Mouse (Mus musculus): Measurements from ENCODE around the gene Gpx6. TPM values are rescaled to one million over a fixed set of nuclear protein-coding genes. Genes with fewer than 3 reads are reported as not detected.

The Gpx6 gene
- total RNA-seq, 1 experiment: 2.1 TPM

DNA sequence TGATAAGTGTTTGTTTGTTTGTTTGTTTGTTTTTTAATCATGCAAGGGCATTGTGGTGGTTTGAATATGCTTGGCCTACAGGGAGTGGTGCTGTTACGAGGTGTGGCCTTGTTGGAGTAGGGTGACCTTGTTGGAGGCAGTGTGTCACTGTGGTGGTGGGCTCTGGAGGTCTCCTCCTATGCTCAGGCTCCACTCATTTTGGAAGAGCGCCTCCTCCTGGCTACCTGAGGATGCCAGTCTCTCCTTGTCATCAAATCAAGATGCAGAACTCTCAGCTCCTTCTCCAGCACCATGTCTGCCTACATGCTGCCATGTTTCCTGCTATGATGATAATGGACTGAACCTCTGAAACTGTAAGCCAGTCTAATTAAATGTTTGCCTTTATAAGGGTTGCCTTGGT lies 46.2 kb upstream of the Gpx6 start:
- no peak for TF ChIP-seq MAFK (IDR thresholded peaks at IDR 0.05; ENCODE audit: insufficient read depth, low read depth, low read length)
- TF ChIP-seq ZC3H11A (IDR thresholded peaks at IDR 0.05; ENCODE audit: borderline replicate concordance, low read depth, low read length): no peak
- TF ChIP-seq CHD2 (IDR thresholded peaks at IDR 0.05; ENCODE audit: low read depth, low read length): no peak
- TF ChIP-seq HCFC1 (IDR thresholded peaks at IDR 0.05; ENCODE audit: borderline replicate concordance, insufficient read depth, low read length): no peak
- TF ChIP-seq ZNF384 (IDR thresholded peaks at IDR 0.05; ENCODE audit: low read depth, low read length): no peak
- Histone ChIP-seq H3K36me3 (ENCODE audit: control insufficient read depth, insufficient read depth, low read length, poor library complexity, severe bottlenecking) (no peaks in the 10 kb centered on the region), H3K9me3 (ENCODE audit: control insufficient read depth, insufficient read depth, low read depth, low read length) (no peaks in the 10 kb centered on the region), H3K27ac (ENCODE audit: insufficient read depth, low read depth, low read length, poor library complexity, severe bottlenecking) (no peak overlapping the region), H3K9ac (ENCODE audit: insufficient read depth, low read depth, low read length, poor library complexity, severe bottlenecking) (no peak overlapping the region), H3K4me3 (ENCODE audit: insufficient read depth in 1 of 2, low read depth in 1 of 2, low read length in 2 of 2, poor library complexity in 1 of 2, severe bottlenecking in 1 of 2) (no peak overlapping the region), H3K4me1 (ENCODE audit: control insufficient read depth in 2 of 2, insufficient read depth in 2 of 2, low read length in 2 of 2, poor library complexity in 1 of 2) (peaks cover 0 to 2% of the 10 kb centered on the region in 2 experiments; a peak in 1 of 4 replicates)
- in situ Hi-C loops (cut with MboI; ENCODE audit: low sequenced_read_pairs in 2 of 2, unreplicated experiment in 2 of 2): loop anchor here in 1 of 2 experiments (25.0 kb wide), 2 partner anchors 672 to 747 kb away; partner anchors contain the start of genes Prss16 and Zfp184
- DNase-seq (ENCODE audit: low read depth, low spot score): no peak

DNA sequence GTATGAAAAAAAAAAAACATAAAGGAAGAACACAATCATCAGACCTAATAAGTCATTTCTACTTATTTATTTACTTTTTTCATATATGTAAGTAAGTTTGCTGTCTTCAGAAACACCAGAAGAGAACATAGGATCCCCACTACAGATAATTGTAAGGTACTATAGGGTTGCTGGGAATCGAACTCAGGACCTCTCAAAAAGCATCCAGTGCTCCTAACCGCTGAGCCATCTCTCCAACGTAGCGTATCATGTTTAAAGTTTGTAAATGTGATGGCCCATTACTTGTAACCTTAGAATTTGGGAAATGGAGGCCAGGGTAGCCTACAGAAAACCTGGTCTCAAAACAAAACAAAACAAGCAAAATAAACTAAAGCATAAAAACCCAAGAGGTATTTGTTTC lies 44.4 kb upstream of the Gpx6 start:
- TF ChIP-seq MAFK (IDR thresholded peaks at IDR 0.05; ENCODE audit: insufficient read depth, low read depth, low read length) (0 out of 2 replicates have a peak, but pooled peaks have one; percentile 23), ZC3H11A (IDR thresholded peaks at IDR 0.05; ENCODE audit: borderline replicate concordance, low read depth, low read length) (no peak)
- peaks cover 0 to 2% of the 10 kb centered on the region in 2 experiments; a peak in 1 of 4 replicates for H3K4me1 ChIP-seq (ENCODE audit: control insufficient read depth in 2 of 2, insufficient read depth in 2 of 2, low read length in 2 of 2, poor library complexity in 1 of 2)
- no peaks in the 10 kb centered on the region for H3K9me3 ChIP-seq (ENCODE audit: control insufficient read depth, insufficient read depth, low read depth, low read length)
- in situ Hi-C loops (cut with MboI; ENCODE audit: low sequenced_read_pairs in 2 of 2, unreplicated experiment in 2 of 2): loop anchor here in 1 of 2 experiments (25.0 kb wide), 2 partner anchors 670 to 745 kb away; partner anchors contain the start of genes Prss16 and Zfp184
- no peak overlapping the region; the same call in 1 of the 2 replicates for H3K9ac ChIP-seq (ENCODE audit: insufficient read depth, low read depth, low read length, poor library complexity, severe bottlenecking)
- peak overlapping the region; percentile 17 to 55 for H3K4me3 ChIP-seq (ENCODE audit: insufficient read depth in 1 of 2, low read depth in 1 of 2, low read length in 2 of 2, poor library complexity in 1 of 2, severe bottlenecking in 1 of 2)
- no peak for DNase-seq (ENCODE audit: low read depth, low spot score)
- no peak overlapping the region; the same call in 1 of the 2 replicates for H3K27ac ChIP-seq (ENCODE audit: insufficient read depth, low read depth, low read length, poor library complexity, severe bottlenecking)
- no peaks in the 10 kb centered on the region for H3K36me3 ChIP-seq (ENCODE audit: control insufficient read depth, insufficient read depth, low read length, poor library complexity, severe bottlenecking)

DNA sequence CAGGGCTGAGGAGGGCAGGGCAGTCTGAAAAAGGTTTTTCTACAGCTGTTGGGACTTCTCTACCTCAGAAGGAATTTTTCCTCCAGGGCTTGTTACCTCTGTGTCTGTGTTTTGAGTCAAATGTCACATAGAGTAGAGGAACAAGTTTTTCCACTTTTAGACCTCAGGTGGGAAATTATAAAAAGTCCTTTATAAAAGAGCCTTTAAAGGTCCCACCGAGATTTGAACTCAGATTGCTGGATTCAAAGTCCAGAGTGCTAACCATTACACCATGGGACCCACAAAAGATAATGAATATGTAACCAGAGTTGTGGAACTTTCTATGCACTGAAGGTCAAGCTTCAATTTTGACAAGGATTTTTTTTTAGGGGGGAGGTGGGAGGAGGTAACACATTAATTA lies 43.7 kb upstream of the Gpx6 start:
- Histone ChIP-seq H3K9me3 (ENCODE audit: control insufficient read depth, insufficient read depth, low read depth, low read length) (no peaks in the 10 kb centered on the region), H3K27ac (ENCODE audit: insufficient read depth, low read depth, low read length, poor library complexity, severe bottlenecking) (no peak overlapping the region; the same call in 1 of the 2 replicates), H3K36me3 (ENCODE audit: control insufficient read depth, insufficient read depth, low read length, poor library complexity, severe bottlenecking) (no peaks in the 10 kb centered on the region), H3K4me1 (ENCODE audit: control insufficient read depth in 2 of 2, insufficient read depth in 2 of 2, low read length in 2 of 2, poor library complexity in 1 of 2) (peaks cover 0 to 2% of the 10 kb centered on the region in 2 experiments; a peak in 1 of 4 replicates), H3K9ac (ENCODE audit: insufficient read depth, low read depth, low read length, poor library complexity, severe bottlenecking) (peak overlapping the region; percentile 43; the same call in 1 of the 2 replicates), H3K4me3 (ENCODE audit: insufficient read depth in 1 of 2, low read depth in 1 of 2, low read length in 2 of 2, poor library complexity in 1 of 2, severe bottlenecking in 1 of 2) (peak overlapping the region; percentile 17 to 55)
- TF ChIP-seq MAFK (IDR thresholded peaks at IDR 0.05; ENCODE audit: insufficient read depth, low read depth, low read length) (peak; percentile 71), ZC3H11A (IDR thresholded peaks at IDR 0.05; ENCODE audit: borderline replicate concordance, low read depth, low read length) (no peak)
- in situ Hi-C loops (cut with MboI; ENCODE audit: low sequenced_read_pairs in 2 of 2, unreplicated experiment in 2 of 2): loop anchor here in 1 of 2 experiments (25.0 kb wide), 2 partner anchors 669 to 744 kb away; partner anchors contain the start of genes Prss16 and Zfp184
- DNase-seq (ENCODE audit: low read depth, low spot score): no peak

DNA sequence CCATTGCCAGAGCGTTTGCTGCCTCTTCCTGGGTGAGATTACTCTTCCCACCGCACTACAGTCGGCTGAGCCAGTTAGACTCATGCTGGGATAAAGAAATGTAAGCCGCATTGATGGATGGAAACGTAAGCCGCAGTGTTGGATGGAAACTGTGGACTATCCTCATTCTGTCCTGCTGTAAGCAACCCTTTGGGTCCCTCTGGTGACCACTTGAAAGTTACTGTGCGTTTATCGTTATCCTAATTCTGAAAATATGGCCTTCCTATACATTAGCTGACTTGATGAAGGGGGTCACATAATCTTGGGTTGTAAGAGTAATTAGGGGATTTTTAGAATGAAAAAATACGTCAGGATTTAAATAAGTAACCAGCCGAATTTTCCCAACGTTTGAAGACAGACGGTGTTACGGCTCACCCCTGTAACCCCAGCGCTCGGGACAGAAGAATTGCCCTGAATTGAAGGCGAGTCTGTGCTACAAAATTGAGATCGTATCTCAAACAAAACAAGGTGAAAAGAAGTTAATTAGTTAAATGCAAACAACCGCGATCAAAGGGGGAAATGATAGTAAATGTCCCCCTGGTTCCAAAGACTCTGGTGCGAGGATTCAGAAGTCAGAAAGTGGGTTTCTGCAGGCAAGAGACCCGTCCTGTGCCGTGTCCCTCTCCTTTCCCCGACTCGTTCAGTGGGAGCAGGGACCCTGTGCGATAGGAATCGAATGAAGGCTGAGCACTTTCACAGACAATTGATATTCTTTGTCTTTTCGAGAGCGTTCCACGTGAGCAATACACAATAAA lies 36.7 kb upstream of the Gpx6 start:
- TF ChIP-seq ZC3H11A (IDR thresholded peaks at IDR 0.05; ENCODE audit: borderline replicate concordance, low read depth, low read length) (no peak), ZNF384 (IDR thresholded peaks at IDR 0.05; ENCODE audit: low read depth, low read length) (no peak), MAFK (IDR thresholded peaks at IDR 0.05; ENCODE audit: insufficient read depth, low read depth, low read length) (no peak), CHD2 (IDR thresholded peaks at IDR 0.05; ENCODE audit: low read depth, low read length) (no peak), HCFC1 (IDR thresholded peaks at IDR 0.05; ENCODE audit: borderline replicate concordance, insufficient read depth, low read length) (no peak)
- no peaks in the 10 kb centered on the region for H3K9me3 ChIP-seq (ENCODE audit: control insufficient read depth, insufficient read depth, low read depth, low read length)
- no peak overlapping the region for H3K27ac ChIP-seq (ENCODE audit: insufficient read depth, low read depth, low read length, poor library complexity, severe bottlenecking)
- 0 out of 4 replicates have a peak, but pooled peaks cover 0 to 3% of the 10 kb centered on the region in 2 experiments for H3K4me1 ChIP-seq (ENCODE audit: control insufficient read depth in 2 of 2, insufficient read depth in 2 of 2, low read length in 2 of 2, poor library complexity in 1 of 2)
- DNase-seq (ENCODE audit: low read depth, low spot score): no peak
- H3K4me3 ChIP-seq (ENCODE audit: insufficient read depth in 1 of 2, low read depth in 1 of 2, low read length in 2 of 2, poor library complexity in 1 of 2, severe bottlenecking in 1 of 2): peak overlapping the region; percentile 73 to 75
- H3K36me3 ChIP-seq (ENCODE audit: control insufficient read depth, insufficient read depth, low read length, poor library complexity, severe bottlenecking): no peaks in the 10 kb centered on the region
- in situ Hi-C loops (cut with MboI; ENCODE audit: low sequenced_read_pairs in 2 of 2, unreplicated experiment in 2 of 2): no loop called here
- peak overlapping the region; percentile 51; the same call in 1 of the 2 replicates for H3K9ac ChIP-seq (ENCODE audit: insufficient read depth, low read depth, low read length, poor library complexity, severe bottlenecking)

Measured in ES-E14 (cell line).